Mouse (Mus musculus) heart, adult 11 months (tissue): ENCODE data around the gene Sec62.
"Not testable (repeated sequence)": the region's sequence is repeated elsewhere in the genome, so short reads cannot be mapped to it uniquely, and the experiment has no call there.

ENCODE experiments used
- DNase-seq: peaks from one replicate; pipeline ENCODE4 v3.0.0; 2022

The Sec62 gene

GRCm38 (mm10) chr3:30833254-30833653, 40.6 kb downstream of the Sec62 start:
- no peak for DNase-seq

DNA sequence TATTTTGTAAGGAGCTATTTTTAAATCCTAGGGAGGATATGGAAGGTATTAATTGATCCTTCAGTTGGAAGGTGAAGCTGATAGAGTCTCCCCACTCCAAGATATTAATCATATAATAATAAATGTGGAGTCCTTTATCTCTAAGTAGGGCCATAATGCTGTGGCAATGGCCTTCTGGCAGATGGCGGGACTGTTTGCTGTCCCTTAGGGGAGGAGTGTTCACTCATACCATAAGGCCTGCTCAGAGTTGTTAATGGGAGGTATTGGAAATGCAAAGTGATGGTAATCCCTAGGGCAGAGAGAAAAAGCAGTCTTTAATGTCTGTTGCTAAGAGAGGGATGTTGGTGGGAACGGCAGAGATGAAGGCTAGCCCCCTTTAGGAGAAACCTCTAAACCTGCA, 53.1 kb downstream of the Sec62 start:
- DNase-seq, result peak; percentile 62

- DNase-seq, result peak; percentile 72
Observed at GRCm38 (mm10) chr3:30847413-30847812, 54.7 kb downstream of the Sec62 start.

DNA sequence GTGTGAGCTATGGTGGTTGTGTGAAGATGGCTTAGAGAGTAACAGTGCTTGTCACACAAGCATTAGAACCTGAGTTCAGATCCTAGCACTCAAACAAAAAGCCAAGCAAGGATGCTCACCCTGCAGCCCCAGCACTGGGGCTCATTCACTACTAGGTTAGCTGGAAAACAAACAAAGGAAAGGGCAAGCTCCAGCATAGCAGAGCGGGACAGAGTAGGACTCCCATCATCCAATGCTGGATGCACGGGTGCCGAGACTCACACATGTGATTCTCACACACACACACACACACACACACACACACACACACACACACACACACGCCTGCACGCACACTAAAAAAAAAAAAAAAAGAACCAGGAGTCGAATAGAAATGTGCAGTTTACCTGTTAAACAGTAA, 58.7 kb downstream of the Sec62 start:
- peak; percentile 61 for DNase-seq

- peak; percentile 57 for DNase-seq
Observed at GRCm38 (mm10) chr3:30853596-30853995, 60.9 kb downstream of the Sec62 start.

- peak; percentile 97 for DNase-seq
Observed at GRCm38 (mm10) chr3:30855604-30856458, 63.2 kb downstream of the Sec62 start, which contains the start of gene Gpr160. Gene Gpr160 (plus strand): TSS chr3:30855950.

DNA sequence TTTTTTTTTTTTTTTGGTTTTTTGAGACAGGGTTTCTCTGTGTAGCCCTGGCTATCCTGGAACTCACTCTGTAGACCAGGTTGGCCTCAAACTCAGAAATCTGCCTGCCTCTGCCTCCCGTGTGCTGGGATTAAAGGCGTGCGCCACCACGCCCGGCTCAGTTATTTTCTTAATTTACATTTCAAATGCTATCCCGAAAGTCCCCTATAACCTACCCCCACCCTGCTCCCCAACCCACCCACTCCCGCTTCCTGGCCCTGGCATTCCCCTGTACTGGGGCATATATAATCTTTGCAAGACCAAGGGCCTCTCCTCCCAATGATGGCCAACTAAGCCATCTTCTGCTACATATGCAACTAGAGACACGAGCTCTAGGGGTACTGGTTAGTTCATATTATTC, 66.9 kb downstream of the Sec62 start:
- not testable (repeated sequence) for DNase-seq

GRCm38 (mm10) chr3:30860705-30861104, 68.0 kb downstream of the Sec62 start:
- peak; percentile 82 for DNase-seq

GRCm38 (mm10) chr3:30863712-30864435, 71.2 kb downstream of the Sec62 start:
- DNase-seq, result peak; percentile 92

DNA sequence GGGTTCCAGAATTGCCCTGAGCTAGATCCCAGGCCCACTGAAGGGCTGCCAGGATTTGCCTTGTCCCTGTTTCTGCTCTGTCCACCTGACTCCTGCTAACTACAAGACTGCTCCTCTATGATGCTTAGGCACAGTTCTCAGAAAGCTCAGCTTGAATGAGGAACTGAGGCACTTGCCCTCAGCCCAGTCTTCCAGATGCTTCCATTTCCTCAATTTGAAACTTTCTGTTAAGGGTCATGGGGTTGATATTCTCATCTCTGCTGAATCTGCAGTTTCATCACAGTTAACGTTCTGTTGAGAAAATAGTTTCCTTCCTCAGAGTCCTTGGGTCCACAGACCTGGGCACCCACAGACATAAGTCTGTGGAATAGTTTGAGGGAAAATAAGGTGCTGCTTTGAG, 72.0 kb downstream of the Sec62 start:
- peak; percentile 96 for DNase-seq

DNA sequence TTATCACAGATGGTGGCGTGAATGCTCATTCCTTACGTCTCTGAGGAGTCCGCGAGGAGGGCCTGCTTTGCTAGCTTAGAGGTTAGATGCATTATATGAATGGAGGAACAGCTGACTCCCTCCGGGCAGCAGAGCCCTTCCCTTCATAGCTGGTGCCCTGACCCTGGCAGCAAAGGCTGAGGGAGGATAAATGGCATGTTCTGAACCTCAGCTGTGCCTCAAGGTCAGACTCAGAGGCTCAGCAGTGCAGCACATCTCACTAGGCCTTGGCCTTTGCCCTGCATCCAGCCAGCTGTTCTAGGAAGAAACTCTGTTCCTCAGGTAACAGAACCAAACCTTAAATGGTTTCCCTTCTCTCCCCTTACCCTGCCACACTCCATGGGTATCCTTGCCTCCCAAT, 75.5 kb downstream of the Sec62 start:
- DNase-seq, result peak; percentile 74

DNA sequence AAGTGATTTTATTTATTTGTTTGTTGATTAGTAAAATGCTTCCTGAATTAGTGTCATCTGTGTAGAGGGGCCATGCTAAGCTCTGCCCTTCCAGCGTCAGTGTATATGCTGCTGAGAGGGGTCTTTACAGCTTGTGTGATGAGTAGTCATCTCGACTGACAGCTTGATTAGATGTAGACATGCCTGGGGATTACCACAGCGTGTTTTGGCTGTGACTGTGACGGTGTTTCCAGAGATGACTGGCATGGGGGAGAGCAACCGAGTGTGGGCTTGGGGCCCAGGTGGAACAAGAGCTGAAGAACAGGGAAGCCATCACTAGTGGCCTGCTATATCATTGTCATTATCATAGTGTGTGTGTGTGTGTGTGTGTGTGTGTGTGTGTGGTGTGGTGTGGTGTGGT, 76.0 kb downstream of the Sec62 start:
- peak; percentile 76 for DNase-seq

DNA sequence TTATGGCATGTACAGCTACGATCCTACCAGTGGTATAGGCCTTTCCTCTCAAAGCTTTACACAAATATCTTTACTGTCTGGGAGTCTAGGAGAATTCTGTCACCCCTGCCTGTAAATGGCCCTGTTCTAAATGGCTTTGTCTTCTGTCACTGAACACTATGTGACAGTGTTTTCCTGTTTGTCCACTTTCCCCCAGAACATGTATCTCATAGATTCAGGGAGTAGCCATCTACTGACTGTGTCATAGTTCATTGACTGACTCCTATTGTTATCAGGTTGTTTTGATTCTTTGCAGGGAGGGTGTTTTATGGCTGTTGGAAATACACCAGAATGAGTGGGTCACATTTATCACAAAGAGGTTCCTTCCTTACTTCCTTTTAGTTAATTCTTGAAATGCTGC, 77.3 kb downstream of the Sec62 start:
- DNase-seq, result peak; percentile 90
